Mouse (Mus musculus): Measurements from ENCODE around the gene Tars2. TPM values are rescaled to one million over a fixed set of nuclear protein-coding genes. Genes with fewer than 3 reads are reported as not detected.
A peak's percentile ranks its signal among the peaks of the same experiment; 100 is the strongest.
"Not testable (repeated sequence)": the region's sequence is repeated elsewhere in the genome, so short reads cannot be mapped to it uniquely, and the experiment has no call there.

Tars2 gene
- polyA plus RNA-seq (2015; fragmentation: Nextera tagmentation; extraction: Ambion mirVana), result 46.4 and 50.2 TPM in 2 replicates

DNA sequence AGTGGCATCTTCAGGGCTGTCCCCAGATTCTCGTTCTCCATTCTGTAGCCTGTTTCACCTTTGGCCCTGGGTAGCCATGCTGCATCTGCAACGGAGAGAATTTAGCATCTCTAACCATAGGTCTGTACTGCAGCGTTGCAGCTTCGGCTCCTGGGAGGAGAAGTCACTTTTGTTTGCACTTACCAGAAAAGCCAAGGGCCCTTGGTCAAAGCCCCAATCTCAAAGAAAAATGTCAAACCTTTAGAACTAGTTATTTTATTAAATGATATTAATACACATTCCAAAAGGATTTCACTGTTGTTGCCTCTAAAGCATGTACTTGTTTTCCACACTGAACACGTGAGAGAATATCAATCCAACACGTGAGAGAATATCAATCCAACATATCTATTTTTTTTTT, at the start of gene Tars2:
TSS of gene Tars2 (minus strand) at position 101 of the 400 bp plus-strand sequence.
- H3K9me3 ChIP-seq, result no peaks in the 10 kb centered on the region
- no peak for ATAC-seq (ENCODE audit: insufficient read depth, low FRiP score, low read depth)
- no peak within 1 kb of the TSS for H3K4me2 ChIP-seq
- H3K4me1 ChIP-seq, result no peaks in the 10 kb centered on the region
- WGBS, result 80% methylated on average over 6 of the region's 6 CpGs
- H3K4me3 ChIP-seq (replicated peaks), result no peak within 1 kb of the TSS
- H3K27me3 ChIP-seq (replicated peaks), result no peaks in the 10 kb centered on the region
- H3K36me3 ChIP-seq, result peaks cover 9% of the 10 kb centered on the region
- H3K27ac ChIP-seq, result no peak within 1 kb of the TSS
- H3K9ac ChIP-seq, result no peak within 1 kb of the TSS

GRCm38 (mm10) chr3:95808384-95808783, 48.4 kb upstream of the Tars2 start:
- no peak overlapping the region for H3K27ac ChIP-seq
- ATAC-seq (ENCODE audit: insufficient read depth, low FRiP score, low read depth), result no peak
- H3K36me3 ChIP-seq, result peaks cover 9% of the 10 kb centered on the region; the same call in 1 of the 2 replicates
- H3K9ac ChIP-seq, result no peak overlapping the region
- 57% methylated on average over 2 of the region's 2 CpGs for WGBS
- no peak overlapping the region for H3K4me2 ChIP-seq
- no peaks in the 10 kb centered on the region for H3K9me3 ChIP-seq
- no peaks in the 10 kb centered on the region; the same call in 1 of the 2 replicates for H3K4me1 ChIP-seq
- no peaks in the 10 kb centered on the region for H3K27me3 ChIP-seq (replicated peaks)
- no peak overlapping the region for H3K4me3 ChIP-seq (replicated peaks)

- H3K4me3 ChIP-seq (replicated peaks); ATAC-seq (ENCODE audit: insufficient read depth, low FRiP score, low read depth); H3K27ac ChIP-seq; H3K27me3 ChIP-seq (replicated peaks); H3K9ac ChIP-seq; H3K36me3 ChIP-seq; H3K4me1 ChIP-seq; H3K4me2 ChIP-seq; H3K9me3 ChIP-seq: not testable (repeated sequence)
- 81% methylated on average over 6 of the region's 6 CpGs for WGBS
Measured at GRCm38 (mm10) chr3:95807630-95808029, 47.6 kb upstream of the Tars2 start.

GRCm38 (mm10) chr3:95806677-95807076, 46.7 kb upstream of the Tars2 start:
- Histone ChIP-seq H3K27ac (no peak overlapping the region), H3K36me3 (peaks cover 9% of the 10 kb centered on the region; the same call in 1 of the 2 replicates), H3K9ac (no peak overlapping the region), H3K4me3 (replicated peaks) (no peak overlapping the region), H3K4me2 (no peak overlapping the region), H3K9me3 (no peaks in the 10 kb centered on the region), H3K4me1 (no peaks in the 10 kb centered on the region; the same call in 1 of the 2 replicates), H3K27me3 (replicated peaks) (no peaks in the 10 kb centered on the region)
- no peak for ATAC-seq (ENCODE audit: insufficient read depth, low FRiP score, low read depth)
- 36% methylated on average over 1 of the region's 1 CpGs for WGBS

- Histone ChIP-seq H3K27me3 (replicated peaks) (no peaks in the 10 kb centered on the region), H3K27ac (no peak overlapping the region), H3K9ac (no peak overlapping the region), H3K4me1 (no peaks in the 10 kb centered on the region; the same call in 1 of the 2 replicates), H3K36me3 (peaks cover 9% of the 10 kb centered on the region; the same call in 1 of the 2 replicates), H3K4me3 (replicated peaks) (no peak overlapping the region), H3K9me3 (no peaks in the 10 kb centered on the region), H3K4me2 (no peak overlapping the region)
- no peak for ATAC-seq (ENCODE audit: insufficient read depth, low FRiP score, low read depth)
- WGBS, result 91% methylated on average over 4 of the region's 4 CpGs
Measured at GRCm38 (mm10) chr3:95803851-95804250, 43.8 kb upstream of the Tars2 start.

- Histone ChIP-seq H3K4me2 (no peak overlapping the region), H3K4me1 (no peaks in the 10 kb centered on the region), H3K27me3 (replicated peaks) (no peaks in the 10 kb centered on the region), H3K9me3 (no peaks in the 10 kb centered on the region), H3K4me3 (replicated peaks) (no peak overlapping the region), H3K9ac (no peak overlapping the region), H3K27ac (no peak overlapping the region), H3K36me3 (no peaks in the 10 kb centered on the region; the same call in 1 of the 2 replicates)
- 82% methylated on average over 4 of the region's 4 CpGs for WGBS
- ATAC-seq (ENCODE audit: insufficient read depth, low FRiP score, low read depth), result no peak
Measured at GRCm38 (mm10) chr3:95798756-95799155, 38.8 kb upstream of the Tars2 start.

DNA sequence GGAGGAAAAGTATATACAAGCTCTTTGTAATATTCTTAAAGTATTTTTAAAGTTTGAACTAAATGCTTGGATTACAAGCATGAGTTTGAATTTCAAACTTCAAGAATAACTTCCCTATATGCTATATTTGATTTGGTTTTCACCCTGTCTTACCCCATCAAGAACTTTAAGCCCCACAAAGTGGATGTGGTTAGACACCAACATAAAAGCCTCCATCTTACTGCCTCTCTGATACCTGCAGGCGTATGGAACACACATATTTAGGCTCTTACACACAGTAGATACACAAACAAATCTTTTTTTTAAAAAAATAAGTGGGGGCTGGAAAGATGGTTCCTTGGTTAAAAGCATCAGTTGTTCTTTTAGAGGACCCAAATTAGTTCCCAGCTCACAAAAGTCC, 34.3 kb upstream of the Tars2 start:
- Histone ChIP-seq H3K36me3 (no peaks in the 10 kb centered on the region), H3K27me3 (replicated peaks) (no peaks in the 10 kb centered on the region), H3K9ac (no peak overlapping the region), H3K27ac (no peak overlapping the region), H3K4me1 (no peaks in the 10 kb centered on the region), H3K9me3 (no peaks in the 10 kb centered on the region), H3K4me3 (replicated peaks) (no peak overlapping the region), H3K4me2 (no peak overlapping the region)
- no peak for ATAC-seq (ENCODE audit: insufficient read depth, low FRiP score, low read depth)
- WGBS, result 62% methylated on average over 1 of the region's 1 CpGs

DNA sequence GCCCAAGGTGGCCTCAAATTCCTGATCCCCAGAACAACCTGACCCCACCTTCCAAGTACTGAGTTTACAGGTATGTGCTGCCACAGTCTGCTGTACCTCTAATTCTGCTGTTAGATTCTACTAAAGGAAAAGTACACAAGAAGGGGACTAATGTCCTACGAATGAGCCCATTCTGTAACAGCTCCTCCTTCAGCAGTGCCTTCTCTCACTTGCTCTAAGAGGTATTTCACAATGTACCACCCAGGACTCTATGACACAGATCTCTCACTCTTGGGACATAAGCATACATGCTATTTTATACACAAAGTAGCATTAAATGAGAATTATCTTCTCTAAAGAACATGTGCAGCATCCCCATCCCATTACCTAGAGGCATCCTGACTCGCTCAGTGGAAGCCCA, 33.7 kb upstream of the Tars2 start:
- Histone ChIP-seq H3K9ac (no peak overlapping the region), H3K4me3 (replicated peaks) (no peak overlapping the region), H3K4me1 (no peaks in the 10 kb centered on the region), H3K27ac (no peak overlapping the region), H3K27me3 (replicated peaks) (no peaks in the 10 kb centered on the region), H3K9me3 (no peaks in the 10 kb centered on the region), H3K36me3 (no peaks in the 10 kb centered on the region), H3K4me2 (no peak overlapping the region)
- no peak for ATAC-seq (ENCODE audit: insufficient read depth, low FRiP score, low read depth)
- WGBS, result 78% methylated on average over 2 of the region's 2 CpGs

DNA sequence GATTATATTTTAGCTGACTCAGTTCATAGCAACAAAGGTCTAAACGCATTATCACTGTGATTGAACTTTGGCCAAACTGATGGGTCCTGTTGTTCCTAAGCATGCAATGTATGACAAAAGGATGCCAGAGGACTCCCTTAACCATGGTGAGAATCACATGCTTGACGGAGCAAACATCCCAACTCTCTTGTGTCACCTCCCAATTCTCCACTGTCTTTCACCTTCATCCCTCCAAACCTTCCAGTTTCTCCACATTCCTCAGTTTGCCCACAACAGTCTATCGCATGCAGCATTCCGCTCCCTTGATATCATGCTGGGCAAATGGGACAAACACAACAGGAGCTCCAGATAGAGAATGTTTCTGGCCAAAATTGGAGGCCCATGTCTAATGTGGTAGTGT, 25.5 kb upstream of the Tars2 start:
- no peaks in the 10 kb centered on the region for H3K27me3 ChIP-seq (replicated peaks)

DNA sequence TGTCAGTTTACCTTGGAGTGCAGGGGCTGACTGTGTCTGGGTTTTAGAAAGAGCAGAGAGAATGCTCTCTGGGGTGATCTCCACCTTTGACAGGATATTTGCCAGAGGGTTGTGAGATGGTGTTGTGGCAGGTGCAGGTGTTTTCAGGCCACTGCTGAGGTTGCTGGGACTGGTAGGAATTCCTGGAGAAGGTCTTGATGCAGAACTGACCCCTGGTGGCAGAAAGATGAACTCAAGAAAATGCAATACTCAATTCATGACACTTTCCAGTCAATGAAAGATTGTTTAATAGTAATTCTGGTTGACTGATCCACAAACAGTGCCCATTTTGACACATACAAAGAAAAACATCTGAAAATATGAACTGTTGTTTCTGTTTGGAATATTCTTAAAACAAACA, 12.0 kb upstream of the Tars2 start:
- Histone ChIP-seq H3K4me3 (replicated peaks) (no peak overlapping the region), H3K4me1 (no peaks in the 10 kb centered on the region), H3K36me3 (peaks cover 33% of the 10 kb centered on the region), H3K27me3 (replicated peaks) (no peaks in the 10 kb centered on the region), H3K9me3 (no peaks in the 10 kb centered on the region), H3K9ac (no peak overlapping the region), H3K27ac (no peak overlapping the region), H3K4me2 (no peak overlapping the region)
- no peak for ATAC-seq (ENCODE audit: insufficient read depth, low FRiP score, low read depth)

More for the DNA sequence above, 25.5 kb upstream of the Tars2 start:
- Histone ChIP-seq H3K27ac (no peak overlapping the region), H3K4me3 (replicated peaks) (no peak overlapping the region), H3K9ac (no peak overlapping the region), H3K4me2 (no peak overlapping the region), H3K36me3 (peaks cover 31% of the 10 kb centered on the region), H3K9me3 (no peaks in the 10 kb centered on the region), H3K4me1 (no peaks in the 10 kb centered on the region)
- ATAC-seq (ENCODE audit: insufficient read depth, low FRiP score, low read depth), result no peak
- WGBS, result 91% methylated on average over 4 of the region's 4 CpGs

GRCm38 (mm10) chr3:95765534-95765933, 5.5 kb upstream of the Tars2 start:
- Histone ChIP-seq H3K27me3 (replicated peaks) (no peaks in the 10 kb centered on the region), H3K4me1 (no peaks in the 10 kb centered on the region), H3K4me3 (replicated peaks) (no peak overlapping the region), H3K9ac (no peak overlapping the region), H3K9me3 (no peaks in the 10 kb centered on the region), H3K4me2 (no peak overlapping the region), H3K36me3 (peaks cover 27% of the 10 kb centered on the region), H3K27ac (no peak overlapping the region)
- ATAC-seq (ENCODE audit: insufficient read depth, low FRiP score, low read depth), result no peak
- WGBS, result 88% methylated on average over 10 of the region's 10 CpGs

- Histone ChIP-seq H3K27me3 (replicated peaks) (no peaks in the 10 kb centered on the region), H3K9me3 (no peaks in the 10 kb centered on the region), H3K4me3 (replicated peaks) (no peak overlapping the region), H3K36me3 (peaks cover 27% of the 10 kb centered on the region), H3K9ac (no peak overlapping the region), H3K27ac (no peak overlapping the region), H3K4me2 (no peak overlapping the region), H3K4me1 (no peaks in the 10 kb centered on the region)
- 78% methylated on average over 10 of the region's 10 CpGs for WGBS
- no peak for ATAC-seq (ENCODE audit: insufficient read depth, low FRiP score, low read depth)
Measured at GRCm38 (mm10) chr3:95763811-95764210, 3.8 kb upstream of the Tars2 start.

- Histone ChIP-seq H3K9me3 (no peaks in the 10 kb centered on the region), H3K27me3 (replicated peaks) (no peaks in the 10 kb centered on the region), H3K36me3 (peaks cover 23% of the 10 kb centered on the region), H3K9ac (no peak overlapping the region), H3K4me3 (replicated peaks) (no peak overlapping the region), H3K27ac (peak overlapping the region; percentile 66), H3K4me2 (no peak overlapping the region), H3K4me1 (no peaks in the 10 kb centered on the region)
- peak; percentile 73; the same call in 1 of the 2 replicates for ATAC-seq (ENCODE audit: insufficient read depth, low FRiP score, low read depth)
- WGBS, result 52% methylated on average over 6 of the region's 6 CpGs
Measured at GRCm38 (mm10) chr3:95762961-95763360, 3.0 kb upstream of the Tars2 start.

All from stomach, embryonic 15.5 days (tissue).